Mouse (Mus musculus): ENCODE data around the gene Dusp3. TPM values are rescaled to one million over a fixed set of nuclear protein-coding genes. Genes with fewer than 3 reads are reported as not detected.

Gene Dusp3
- polyA plus RNA-seq, 1 experiment from 2014 or later, result 9.0 TPM

DNA sequence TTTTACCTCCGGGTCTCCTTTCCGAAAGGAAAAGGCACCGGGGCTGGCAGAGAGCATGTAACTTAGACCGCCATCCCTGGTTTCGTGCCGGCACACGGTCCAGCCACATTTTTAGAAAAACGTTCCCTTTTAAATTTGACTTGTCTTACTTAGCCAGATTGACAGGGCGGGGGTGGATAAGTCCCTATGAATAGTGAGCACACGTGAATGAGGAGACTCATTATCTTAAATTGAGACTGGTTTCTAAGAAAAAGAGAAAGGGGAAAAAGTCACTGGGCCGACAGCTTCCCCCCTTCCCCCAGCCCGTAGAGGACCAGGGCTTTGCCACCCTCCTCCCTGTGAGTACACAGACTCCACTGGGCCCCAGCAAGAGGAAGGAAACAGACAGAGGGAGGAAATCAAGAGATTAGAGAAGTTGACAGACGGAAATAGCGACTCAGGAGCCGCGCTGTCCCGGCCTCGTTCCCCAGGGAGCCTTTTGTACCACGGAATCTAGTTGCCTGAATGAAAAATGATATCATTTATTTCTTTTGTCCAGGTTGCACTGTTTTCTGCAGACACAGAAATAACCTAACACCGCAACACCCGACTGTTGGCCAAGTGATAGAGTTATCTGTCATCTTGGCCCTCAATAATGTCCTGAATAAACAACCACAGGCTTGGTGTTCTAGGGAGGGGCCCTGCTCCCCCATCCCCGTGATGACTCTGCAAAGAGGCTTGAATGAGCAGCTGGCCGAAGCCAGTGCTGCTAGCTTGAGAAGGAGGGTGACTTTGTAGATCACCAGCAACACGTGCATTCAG, 34.1 kb downstream of the Dusp3 start:
- H3K4me3 ChIP-seq (replicated peaks), result no peak overlapping the region
- peaks cover 14% of the 10 kb centered on the region for H3K4me1 ChIP-seq
- H3K4me2 ChIP-seq, result peak overlapping the region; percentile 19; the same call in 1 of the 2 replicates
- WGBS, result 16% methylated on average over 24 of the region's 24 CpGs
- H3K27me3 ChIP-seq, result peaks cover 66% of the 10 kb centered on the region
- no peak for ATAC-seq (ENCODE audit: low FRiP score)
- no peak overlapping the region for H3K27ac ChIP-seq
- H3K36me3 ChIP-seq (replicated peaks), result no peaks in the 10 kb centered on the region
- 0 out of 2 replicates have a peak overlapping the region, but pooled peaks have one; percentile 12 for H3K9ac ChIP-seq
- no peaks in the 10 kb centered on the region for H3K9me3 ChIP-seq

DNA sequence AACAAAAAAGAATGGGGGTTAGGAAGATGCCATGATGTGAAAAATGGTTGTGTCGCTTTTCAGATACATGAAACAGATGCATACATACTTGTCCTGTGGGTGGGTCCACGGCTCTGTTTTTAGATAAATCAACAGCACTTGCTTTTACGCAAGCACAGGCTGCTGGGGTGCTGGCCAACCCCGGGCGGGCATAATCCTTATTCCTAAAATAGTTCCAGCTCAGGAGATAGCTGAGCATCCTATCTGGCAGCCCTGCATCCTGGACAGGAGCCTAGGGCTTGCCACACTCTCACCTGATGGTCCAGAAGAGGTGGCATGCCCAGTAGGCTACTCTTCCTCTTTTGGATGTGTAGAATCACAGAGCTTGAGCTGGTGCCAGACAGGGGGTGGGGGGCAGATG, 36.8 kb downstream of the Dusp3 start:
- H3K27ac ChIP-seq, result no peak overlapping the region
- no peak overlapping the region for H3K4me3 ChIP-seq (replicated peaks)
- H3K4me2 ChIP-seq, result no peak overlapping the region
- H3K4me1 ChIP-seq, result peaks cover 20% of the 10 kb centered on the region
- no peak for ATAC-seq (ENCODE audit: low FRiP score)
- no peaks in the 10 kb centered on the region for H3K9me3 ChIP-seq
- peaks cover 47% of the 10 kb centered on the region for H3K27me3 ChIP-seq
- no peaks in the 10 kb centered on the region for H3K36me3 ChIP-seq (replicated peaks)
- H3K9ac ChIP-seq, result no peak overlapping the region
- WGBS, result 91% methylated on average over 5 of the region's 5 CpGs

DNA sequence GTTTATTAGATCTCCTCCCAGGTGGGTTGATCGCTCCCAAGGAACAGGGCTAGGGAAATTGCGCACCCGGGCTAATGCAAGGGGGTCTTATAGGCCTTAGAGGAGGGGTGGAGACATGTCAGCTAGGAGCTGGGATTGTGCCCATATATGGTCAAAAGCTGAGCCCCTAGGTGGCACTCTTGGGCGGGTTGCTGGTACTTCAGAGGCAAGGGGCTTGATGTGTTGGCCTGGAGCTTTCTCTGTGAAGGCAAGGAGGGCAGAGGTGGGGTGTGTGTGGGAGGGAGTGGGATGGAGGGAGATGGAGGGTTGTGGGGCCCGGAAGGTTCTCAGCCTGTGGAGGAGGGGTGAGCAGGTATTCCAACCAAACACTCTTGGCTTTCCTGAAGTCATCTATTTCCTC, 40.3 kb downstream of the Dusp3 start:
- Histone ChIP-seq H3K9me3 (no peaks in the 10 kb centered on the region), H3K4me2 (no peak overlapping the region), H3K9ac (no peak overlapping the region), H3K4me3 (replicated peaks) (no peak overlapping the region), H3K27me3 (peaks cover 21% of the 10 kb centered on the region), H3K36me3 (replicated peaks) (no peaks in the 10 kb centered on the region), H3K27ac (no peak overlapping the region), H3K4me1 (peaks cover 6% of the 10 kb centered on the region; the same call in 1 of the 2 replicates)
- 28% methylated on average over 5 of the region's 5 CpGs for WGBS
- no peak for ATAC-seq (ENCODE audit: low FRiP score)

- no peak overlapping the region for H3K27ac ChIP-seq
- ATAC-seq (ENCODE audit: low FRiP score), result no peak
- no peak overlapping the region for H3K9ac ChIP-seq
- peaks cover 21% of the 10 kb centered on the region for H3K27me3 ChIP-seq
- no peaks in the 10 kb centered on the region for H3K36me3 ChIP-seq (replicated peaks)
- no peak overlapping the region for H3K4me3 ChIP-seq (replicated peaks)
- peaks cover 6% of the 10 kb centered on the region; the same call in 1 of the 2 replicates for H3K4me1 ChIP-seq
- H3K4me2 ChIP-seq, result no peak overlapping the region
- 37% methylated on average over 3 of the region's 3 CpGs for WGBS
- H3K9me3 ChIP-seq, result no peaks in the 10 kb centered on the region
These were observed 43.8 kb downstream of the Dusp3 start for GRCm38 (mm10) chr11:101943055-101943454.

DNA sequence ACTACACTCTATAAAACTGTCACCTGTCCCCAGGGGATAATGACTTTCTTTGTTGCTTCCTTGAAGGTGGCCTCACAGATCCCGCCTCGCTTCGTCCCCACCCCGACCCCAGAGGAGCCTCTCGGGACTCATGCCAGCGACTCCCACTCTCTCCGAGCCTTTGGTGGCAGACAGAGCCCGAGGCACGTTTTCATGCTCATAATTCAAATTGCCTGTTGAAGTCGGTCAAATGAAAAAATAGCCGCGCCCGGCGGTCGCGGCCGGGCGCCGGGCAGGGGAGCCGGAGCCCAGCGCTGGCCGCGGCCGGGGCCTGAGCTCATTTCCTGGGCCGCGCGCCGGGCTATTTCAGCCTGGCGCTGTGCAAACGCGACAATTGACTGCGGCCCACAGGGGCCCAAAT, 49.7 kb downstream of the Dusp3 start:
- H3K4me1 ChIP-seq, result peaks cover 13% of the 10 kb centered on the region
- peak overlapping the region; percentile 68 for H3K4me2 ChIP-seq
- H3K4me3 ChIP-seq (replicated peaks), result peak overlapping the region; percentile 41
- H3K27me3 ChIP-seq, result peaks cover 51% of the 10 kb centered on the region
- H3K36me3 ChIP-seq (replicated peaks), result no peaks in the 10 kb centered on the region
- no peaks in the 10 kb centered on the region for H3K9me3 ChIP-seq
- WGBS, result under 1% methylated on average over 32 of the region's 32 CpGs
- H3K27ac ChIP-seq, result 0 out of 2 replicates have a peak overlapping the region, but pooled peaks have one; percentile 5
- no peak for ATAC-seq (ENCODE audit: low FRiP score)
- H3K9ac ChIP-seq, result peak overlapping the region; percentile 55

- Histone ChIP-seq H3K36me3 (replicated peaks) (no peaks in the 10 kb centered on the region), H3K9ac (no peak overlapping the region), H3K27me3 (peaks cover 53% of the 10 kb centered on the region), H3K27ac (no peak overlapping the region), H3K9me3 (no peaks in the 10 kb centered on the region), H3K4me3 (replicated peaks) (no peak overlapping the region), H3K4me2 (peak overlapping the region; percentile 68), H3K4me1 (peaks cover 13% of the 10 kb centered on the region)
- no peak for ATAC-seq (ENCODE audit: low FRiP score)
- 30% methylated on average over 7 of the region's 7 CpGs for WGBS
These were observed 50.4 kb downstream of the Dusp3 start for GRCm38 (mm10) chr11:101936421-101936820.

DNA sequence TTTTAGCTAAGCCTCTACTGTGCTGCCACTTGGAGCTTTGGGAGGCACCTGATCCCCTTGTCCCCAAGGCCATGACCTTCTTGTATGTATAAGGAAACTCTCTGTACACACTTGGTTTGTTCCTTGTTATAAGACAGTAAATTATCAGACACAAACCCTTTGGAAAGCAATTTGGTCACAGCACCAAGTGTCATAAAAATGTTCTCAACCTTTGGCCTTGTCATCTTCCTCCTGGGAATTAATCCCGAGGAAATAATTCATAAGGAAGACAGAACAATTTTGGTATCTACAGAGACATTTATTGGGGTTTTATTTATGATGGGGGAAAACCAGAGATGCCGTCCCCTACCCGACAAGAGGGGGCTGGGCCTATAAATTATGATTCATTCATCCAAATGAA, 51.1 kb downstream of the Dusp3 start:
- H3K4me1 ChIP-seq, result peaks cover 13% of the 10 kb centered on the region
- ATAC-seq (ENCODE audit: low FRiP score), result no peak
- H3K27ac ChIP-seq, result no peak overlapping the region
- H3K4me3 ChIP-seq (replicated peaks), result no peak overlapping the region
- 94% methylated on average over 3 of the region's 3 CpGs for WGBS
- H3K36me3 ChIP-seq (replicated peaks), result no peaks in the 10 kb centered on the region
- no peak overlapping the region for H3K4me2 ChIP-seq
- H3K9me3 ChIP-seq, result no peaks in the 10 kb centered on the region
- peaks cover 50% of the 10 kb centered on the region for H3K27me3 ChIP-seq
- no peak overlapping the region for H3K9ac ChIP-seq

DNA sequence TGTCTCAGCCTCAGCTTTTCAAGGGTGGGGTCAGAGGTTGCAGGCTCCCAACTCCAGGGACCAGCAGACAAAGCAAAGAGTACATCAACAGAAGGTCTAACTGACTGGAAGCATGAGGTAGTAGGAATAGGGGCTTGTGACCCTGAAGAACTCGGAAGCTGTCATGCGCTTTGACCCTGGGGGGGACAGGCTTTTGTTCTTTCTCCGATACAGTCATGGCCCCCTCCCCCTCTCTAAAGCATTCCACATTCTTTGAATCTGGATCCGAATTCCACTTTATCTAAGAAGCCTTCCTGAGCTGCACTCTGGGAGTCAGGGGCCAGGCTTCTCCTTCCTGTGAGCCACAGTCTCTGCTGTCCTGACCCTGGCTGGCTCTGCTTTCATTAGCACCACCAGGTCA, 54.8 kb downstream of the Dusp3 start:
- Histone ChIP-seq H3K9ac (no peak overlapping the region), H3K9me3 (no peaks in the 10 kb centered on the region), H3K36me3 (replicated peaks) (no peaks in the 10 kb centered on the region), H3K27me3 (peaks cover 26% of the 10 kb centered on the region), H3K4me3 (replicated peaks) (no peak overlapping the region), H3K27ac (no peak overlapping the region), H3K4me1 (peaks cover 10% of the 10 kb centered on the region), H3K4me2 (no peak overlapping the region)
- no peak for ATAC-seq (ENCODE audit: low FRiP score)
- 56% methylated on average over 4 of the region's 4 CpGs for WGBS

DNA sequence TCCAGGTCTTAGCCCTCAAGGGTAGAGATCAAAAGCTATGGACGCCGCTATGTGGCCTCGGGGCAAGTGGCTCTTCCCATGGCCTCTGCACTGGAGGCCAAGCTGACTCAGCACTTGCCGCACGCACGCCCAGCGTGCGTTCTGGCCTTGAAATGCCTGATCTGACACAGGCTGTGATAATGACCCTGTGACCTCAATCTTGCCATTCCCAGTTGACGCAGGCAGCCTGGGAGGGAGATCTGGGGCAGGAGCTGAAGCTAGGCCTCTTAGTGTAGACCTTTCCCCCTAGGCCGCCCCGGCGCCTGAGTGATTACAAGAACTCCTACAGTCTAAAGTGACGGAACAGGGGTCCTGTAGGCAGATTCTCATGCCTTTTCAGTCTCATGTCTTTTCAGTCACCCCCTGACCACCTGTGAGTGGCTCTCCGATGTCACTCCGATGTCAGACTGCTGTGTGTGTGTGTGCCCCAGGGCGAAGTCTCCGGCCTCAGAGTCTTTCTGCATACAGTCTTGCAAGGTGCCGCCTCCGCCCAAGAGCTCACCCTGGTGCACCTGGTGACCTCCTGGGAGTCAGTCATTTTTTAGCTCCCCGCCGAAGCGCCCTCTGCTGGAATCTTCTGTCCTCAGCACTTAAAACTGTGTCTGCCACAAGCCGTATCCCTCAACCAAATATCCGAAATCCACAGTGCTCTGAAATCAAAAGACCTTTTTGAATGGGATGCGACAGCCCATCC, 58.6 kb downstream of the Dusp3 start:
- Histone ChIP-seq H3K9me3 (no peaks in the 10 kb centered on the region), H3K27me3 (peaks cover 11% of the 10 kb centered on the region; the same call in 1 of the 2 replicates), H3K4me3 (replicated peaks) (no peak overlapping the region), H3K4me1 (peaks cover 11% of the 10 kb centered on the region), H3K27ac (no peak overlapping the region), H3K9ac (no peak overlapping the region), H3K36me3 (replicated peaks) (no peaks in the 10 kb centered on the region), H3K4me2 (no peak overlapping the region)
- WGBS, result 43% methylated on average over 25 of the region's 25 CpGs
- no peak for ATAC-seq (ENCODE audit: low FRiP score)

- no peaks in the 10 kb centered on the region for H3K9me3 ChIP-seq
- WGBS, result 81% methylated on average over 10 of the region's 10 CpGs
- no peak overlapping the region for H3K4me2 ChIP-seq
- H3K4me1 ChIP-seq, result peaks cover 11% of the 10 kb centered on the region; the same call in 1 of the 2 replicates
- H3K9ac ChIP-seq, result no peak overlapping the region
- H3K27ac ChIP-seq, result no peak overlapping the region
- peaks cover 9% of the 10 kb centered on the region; the same call in 1 of the 2 replicates for H3K27me3 ChIP-seq
- ATAC-seq (ENCODE audit: low FRiP score), result no peak
- no peak overlapping the region for H3K4me3 ChIP-seq (replicated peaks)
- H3K36me3 ChIP-seq (replicated peaks), result no peaks in the 10 kb centered on the region
These were observed 59.7 kb downstream of the Dusp3 start for GRCm38 (mm10) chr11:101926951-101927589.

GRCm38 (mm10) chr11:101925636-101926035, 61.2 kb downstream of the Dusp3 start:
- Histone ChIP-seq H3K4me2 (no peak overlapping the region), H3K9ac (no peak overlapping the region), H3K4me1 (peaks cover 11% of the 10 kb centered on the region; the same call in 1 of the 2 replicates), H3K4me3 (replicated peaks) (no peak overlapping the region), H3K27me3 (peaks cover 14% of the 10 kb centered on the region; the same call in 1 of the 2 replicates), H3K9me3 (no peaks in the 10 kb centered on the region), H3K36me3 (replicated peaks) (no peaks in the 10 kb centered on the region), H3K27ac (no peak overlapping the region)
- no peak for ATAC-seq (ENCODE audit: low FRiP score)
- WGBS, result 74% methylated on average over 6 of the region's 6 CpGs

- Histone ChIP-seq H3K4me2 (no peak overlapping the region), H3K9me3 (no peaks in the 10 kb centered on the region), H3K27me3 (peaks cover 16% of the 10 kb centered on the region; the same call in 1 of the 2 replicates), H3K4me3 (replicated peaks) (no peak overlapping the region), H3K36me3 (replicated peaks) (no peaks in the 10 kb centered on the region), H3K4me1 (peaks cover 11% of the 10 kb centered on the region; the same call in 1 of the 2 replicates), H3K9ac (no peak overlapping the region), H3K27ac (no peak overlapping the region)
- ATAC-seq (ENCODE audit: low FRiP score), result no peak
- 80% methylated on average over 16 of the region's 19 CpGs for whole genome bisulfite sequencing
These were observed 62.3 kb downstream of the Dusp3 start for GRCm38 (mm10) chr11:101924441-101924976.

All from forebrain, embryonic 12.5 days (tissue).